Mouse (Mus musculus): ENCODE results near the gene H60b.
"Not testable (repeated sequence)": the region's sequence is repeated elsewhere in the genome, so short reads cannot be mapped to it uniquely, and the experiment has no call there.

DNA sequence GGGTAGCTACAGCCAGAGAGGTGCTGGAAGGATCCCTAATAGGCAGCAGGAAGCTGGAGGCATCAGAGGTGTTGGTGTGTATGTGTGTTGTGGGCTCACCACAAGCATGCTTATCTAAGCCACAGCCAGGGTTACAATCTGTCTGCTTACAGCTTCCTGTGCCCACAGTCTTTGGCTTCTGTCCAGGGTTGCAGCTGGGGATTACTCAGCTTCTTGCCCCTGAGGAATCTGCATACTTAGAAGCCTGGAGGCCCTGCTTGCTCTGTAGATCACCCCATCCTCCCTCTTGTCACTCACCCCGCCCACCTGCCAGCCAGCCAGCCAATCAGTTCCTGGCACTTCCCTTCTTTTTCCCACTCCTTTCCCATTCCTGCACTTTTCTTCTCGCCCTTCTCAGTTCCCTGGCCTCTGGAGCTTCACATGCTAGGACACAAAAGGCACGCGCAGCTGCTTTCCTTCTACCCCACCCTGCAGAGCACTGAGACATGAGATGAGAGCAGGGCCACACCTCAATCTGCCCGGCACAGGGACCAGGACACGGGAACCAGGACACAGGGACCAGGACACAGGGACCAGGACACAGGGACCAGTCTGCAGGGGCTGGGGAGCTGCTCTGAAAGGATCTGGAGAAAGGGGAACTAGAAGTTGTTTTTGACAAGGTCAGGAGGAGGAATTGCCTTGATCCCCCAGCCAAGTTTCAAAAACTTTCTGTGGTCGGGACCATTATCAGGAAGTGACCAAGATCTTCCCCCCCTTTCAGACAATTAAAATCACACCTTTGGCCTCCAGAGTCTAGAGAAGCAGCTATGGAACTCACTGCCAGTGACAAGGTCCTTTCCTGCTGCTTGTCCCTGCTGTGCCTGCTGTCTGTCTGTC, 65.3 kb downstream of the H60b start:
- not testable (repeated sequence) for TF ChIP-seq E2F4 (IDR thresholded peaks at IDR 0.05; ENCODE audit: insufficient read depth); MYOD1 (IDR thresholded peaks at IDR 0.05; ENCODE audit: control insufficient read depth in 1 of 3, insufficient read length in 2 of 3, low read depth in 2 of 3); POLR2A (IDR thresholded peaks at IDR 0.05; ENCODE audit: insufficient read length, low read depth); POLR2AphosphoS2 (IDR thresholded peaks at IDR 0.05; ENCODE audit: insufficient read length, low read depth); MYOG (IDR thresholded peaks at IDR 0.05; ENCODE audit: control insufficient read depth in 1 of 3, insufficient read depth in 1 of 3, insufficient read length in 2 of 3, low read depth in 2 of 3); MAX (IDR thresholded peaks at IDR 0.05; ENCODE audit: low read depth); TCF12 (IDR thresholded peaks at IDR 0.05; ENCODE audit: insufficient read depth, poor library complexity, severe bottlenecking); CEBPB (IDR thresholded peaks at IDR 0.05; ENCODE audit: insufficient read depth, poor library complexity, severe bottlenecking); USF1 (IDR thresholded peaks at IDR 0.05; ENCODE audit: low read depth); TCF3 (IDR thresholded peaks at IDR 0.05; ENCODE audit: insufficient read length, low read depth)

Measured in myocyte (in vitro differentiated cells).